Mouse (Mus musculus): Measurements from ENCODE around the gene St6galnac3.

GRCm38 (mm10) chr3:153566100-153566499 is 158.9 kb downstream of the St6galnac3 start:
- TF ChIP-seq POLR2A (IDR thresholded peaks at IDR 0.05; ENCODE audit: borderline replicate concordance, control insufficient read depth, low read depth, low read length) (no peak), CTCF (IDR thresholded peaks at IDR 0.05; ENCODE audit: control insufficient read depth, insufficient read depth, low read length) (no peak)

All from bone marrow, adult 2 months (tissue).